Mouse (Mus musculus) natural killer cell, adult 2 months (primary cell): ENCODE measurements around the gene Ralgapa2.

Experiments used
- DNase-seq, 2 experiments: peaks; one replicate each; pipeline ENCODE4 v3.0.0; 2022; ENCODE audit warnings: low spot score in 2 of 2

The Ralgapa2 gene

GRCm38 (mm10) chr2:146302094-146302699, 209.9 kb downstream of the Ralgapa2 start:
- no peak for DNase-seq

- DNase-seq, result no peak
Measured at GRCm38 (mm10) chr2:146300500-146301020, 211.6 kb downstream of the Ralgapa2 start.

GRCm38 (mm10) chr2:146299841-146300460, 212.2 kb downstream of the Ralgapa2 start:
- no peak for DNase-seq

- no peak for DNase-seq
Measured at GRCm38 (mm10) chr2:146293538-146293937, 218.6 kb downstream of the Ralgapa2 start.

- DNase-seq, result no peak
Measured at GRCm38 (mm10) chr2:146290871-146291637, 221.1 kb downstream of the Ralgapa2 start.

- no peak for DNase-seq
Measured at GRCm38 (mm10) chr2:146290366-146290765, 221.8 kb downstream of the Ralgapa2 start.

GRCm38 (mm10) chr2:146289394-146289793, 222.8 kb downstream of the Ralgapa2 start:
- no peak for DNase-seq

- DNase-seq, result no peak
Measured at GRCm38 (mm10) chr2:146288326-146288725, 223.8 kb downstream of the Ralgapa2 start.

- no peak for DNase-seq
Measured at GRCm38 (mm10) chr2:146287531-146287930, 224.6 kb downstream of the Ralgapa2 start.

GRCm38 (mm10) chr2:146281346-146281745, 230.8 kb downstream of the Ralgapa2 start:
- no peak for DNase-seq

- no peak for DNase-seq
Measured at GRCm38 (mm10) chr2:146280921-146281274, 231.2 kb downstream of the Ralgapa2 start.

- no peak for DNase-seq
Measured at GRCm38 (mm10) chr2:146280221-146280920, 231.8 kb downstream of the Ralgapa2 start.

GRCm38 (mm10) chr2:146279430-146280220, 232.5 kb downstream of the Ralgapa2 start:
- DNase-seq, result no peak

- DNase-seq, result no peak
Measured at GRCm38 (mm10) chr2:146278381-146278780, 233.8 kb downstream of the Ralgapa2 start.

GRCm38 (mm10) chr2:146266539-146266938, 245.6 kb downstream of the Ralgapa2 start:
- DNase-seq, result no peak

GRCm38 (mm10) chr2:146265045-146265444, 247.1 kb downstream of the Ralgapa2 start:
- DNase-seq, result peak; percentile 39 to 56

- DNase-seq, result no peak
Measured at GRCm38 (mm10) chr2:146262966-146263365, 249.2 kb downstream of the Ralgapa2 start.

GRCm38 (mm10) chr2:146262215-146262614, 249.9 kb downstream of the Ralgapa2 start:
- DNase-seq, result no peak

GRCm38 (mm10) chr2:146261146-146261545, 251.0 kb downstream of the Ralgapa2 start:
- no peak for DNase-seq

- no peak for DNase-seq
Measured at GRCm38 (mm10) chr2:146259787-146260560, 252.2 kb downstream of the Ralgapa2 start.
